9 mouse cellular contexts compared by ENCODE assay signal in the genomic region with DNA sequence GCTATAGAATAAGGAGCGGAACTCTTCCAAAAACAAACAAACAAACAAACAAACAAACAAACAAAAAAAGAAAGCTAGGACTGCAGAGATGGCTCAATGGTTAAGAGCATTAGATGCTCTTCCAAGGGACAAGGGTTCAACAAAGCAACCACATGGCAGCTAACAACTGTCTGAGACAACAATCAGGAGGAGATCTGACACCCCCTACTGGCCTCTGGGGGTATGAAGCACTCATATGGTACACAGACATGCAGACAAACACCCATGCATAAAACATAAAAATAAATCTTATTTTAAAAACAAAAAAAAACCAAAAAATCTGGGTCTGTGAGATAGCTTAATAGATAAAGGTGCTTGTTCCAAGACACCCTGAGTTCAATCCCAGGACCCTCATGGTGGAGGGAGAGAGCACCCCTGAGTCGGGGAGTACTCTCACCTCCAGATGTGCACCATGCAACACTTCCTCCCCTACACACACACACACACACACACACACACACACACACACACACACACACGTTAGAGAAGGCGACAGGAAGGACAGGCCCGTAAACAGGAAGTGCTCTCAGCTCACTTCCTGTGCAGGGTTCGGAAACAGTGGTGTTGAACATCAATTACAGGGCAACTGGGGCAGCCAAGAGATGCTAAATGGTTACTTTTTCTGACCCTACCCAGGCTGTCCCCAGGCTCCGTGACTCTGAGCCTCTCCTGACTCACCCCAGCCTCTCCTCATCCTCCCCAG. TPM values are rescaled to one million over a fixed set of nuclear protein-coding genes. Genes with fewer than 3 reads are reported as not detected.
DNase-seq lines count a peak whose midpoint lies in the region; ATAC-seq and TF ChIP-seq lines count a peak whose summit lies in the region.
"Had no signal": no experiment of that assay in that cellular context is flagged by ENCODE, and none has a peak within 500 bp of the region (broad histone marks: within the 10 kb centered on the region; RNA-seq: fewer than 3 reads in every experiment).

No protein-coding gene starts in this region.

- no peak overlapping the region for H3K4me3 ChIP-seq in layer of hippocampus, adult 2 months
- no peak overlapping the region for H3K4me3 ChIP-seq in stomach, postnatal 0 days (ENCODE audit: low read depth, low read length)
- H3K4me3 ChIP-seq: embryonic facial prominence, embryonic 12.5 days had no signal

- H3K4me2 ChIP-seq in stomach, postnatal 0 days (replicated peaks; ENCODE audit: low read depth): no peak overlapping the region
- H3K4me2 ChIP-seq: embryonic facial prominence, embryonic 12.5 days had no signal

- no peak for DNase-seq in layer of hippocampus, adult 2 months (ENCODE audit: low spot score in 2 of 2)
- no peak for DNase-seq in layer of hippocampus, postnatal 25 days (ENCODE audit: extremely low spot score in 1 of 2, low spot score in 1 of 2)
- DNase-seq in kidney, postnatal 36 days: peak; percentile 56 to 62
- no peak for DNase-seq in stomach, postnatal 0 days (ENCODE audit: low spot score)
- DNase-seq in ovary, postnatal 10 days (ENCODE audit: low spot score): no peak
- no peak for DNase-seq in heart, postnatal 4 days
- no peak for DNase-seq in c-Kit-positive CD71-positive TER-119-positive erythroid progenitor cells, embryonic 14.5 days (ENCODE audit: low spot score)

- peak; percentile 75 for ATAC-seq in activated CD4-positive, CD25-positive, alpha-beta regulatory T cell, adult 4 months
- no peak for ATAC-seq in stomach, postnatal 0 days (ENCODE audit: low FRiP score, low TSS enrichment)

- TF ChIP-seq EP300 in stomach, postnatal 0 days (optimal IDR thresholded peaks at IDR 0.05): no peak

- 87% methylated on average over 7 of the region's 7 CpGs for WGBS in stomach, postnatal 0 days

- peak overlapping the region; percentile 81 for H3K27ac ChIP-seq in layer of hippocampus, adult 2 months
- H3K27ac ChIP-seq in stomach, postnatal 0 days (replicated peaks): no peak overlapping the region

- H3K9ac ChIP-seq in stomach, postnatal 0 days (ENCODE audit: low read length): no peak overlapping the region
- H3K9ac ChIP-seq: embryonic facial prominence, embryonic 12.5 days had no signal

- H3K27me3 ChIP-seq in stomach, postnatal 0 days (ENCODE audit: control insufficient read depth, insufficient read depth, low read length): no peaks in the 10 kb centered on the region
- H3K27me3 ChIP-seq: embryonic facial prominence, embryonic 12.5 days had no signal

- H3K36me3 ChIP-seq in stomach, postnatal 0 days (ENCODE audit: control insufficient read depth, insufficient read depth, low read length): peaks cover 19% of the 10 kb centered on the region

- H3K4me1 ChIP-seq in stomach, postnatal 0 days (replicated peaks; ENCODE audit: control insufficient read depth, insufficient read depth): 0 out of 2 replicates have a peak, but pooled peaks cover 6% of the 10 kb centered on the region

- TF ChIP-seq CTCF in layer of hippocampus, adult 2 months (conservative IDR thresholded peaks at IDR 0.05): peak; percentile 63
- peak; percentile 36 for TF ChIP-seq CTCF in stomach, postnatal 0 days (IDR thresholded peaks at IDR 0.05; ENCODE audit: low read depth)

- no peaks in the 10 kb centered on the region for H3K9me3 ChIP-seq in stomach, postnatal 0 days (ENCODE audit: control insufficient read depth, low read length)
- H3K9me3 ChIP-seq: embryonic facial prominence, embryonic 12.5 days had no signal

RNA-seq across cellular contexts. Expression of a gene that starts 12.3 kb away (rescaled TPM):
- total RNA-seq in layer of hippocampus, adult 2 months (2021): 100 to 1,000 TPM; 187 to 201 TPM
- total RNA-seq in layer of hippocampus, postnatal 25 days (2021): 100 to 1,000 TPM; 247 to 262 TPM
- polyA plus RNA-seq in activated CD4-positive, CD25-positive, alpha-beta regulatory T cell, adult 4 months (2017; shearing (Covaris generic)): 1 to 10 TPM; 5.2 to 5.6 TPM
- polyA plus RNA-seq in stomach, postnatal 0 days (2015; fragmentation: Nextera tagmentation; extraction: Ambion mirVana): 8.5 and 9.6 TPM in 2 replicates
- 10 to 100 TPM; 83.0 to 90.4 TPM for total RNA-seq in heart, postnatal 4 days (2021)

RNA-seq across cellular contexts. Expression of a gene that starts 29.4 kb away (rescaled TPM):
- total RNA-seq in layer of hippocampus, adult 2 months (2021): 10 to 100 TPM; 23.9 to 24.8 TPM
- 10 to 100 TPM; 20.0 to 29.8 TPM for total RNA-seq in layer of hippocampus, postnatal 25 days (2021)
- polyA plus RNA-seq in activated CD4-positive, CD25-positive, alpha-beta regulatory T cell, adult 4 months (2017; shearing (Covaris generic)): 10 to 100 TPM; 33.9 to 35.5 TPM
- 11.1 and 11.4 TPM in 2 replicates for polyA plus RNA-seq in stomach, postnatal 0 days (2015; fragmentation: Nextera tagmentation; extraction: Ambion mirVana)
- total RNA-seq in heart, postnatal 4 days (2021): 10 to 100 TPM; 11.6 to 12.1 TPM

Comparison
In these comparisons a context has a peak if more than half of its experiments do, and no peak if none do; other contexts are left out.
1. DNase-seq: peak in kidney, postnatal 36 days (2 of 2); none in layer of hippocampus, adult 2 months (0 of 2), layer of hippocampus, postnatal 25 days (0 of 2), stomach, postnatal 0 days (single experiment), ovary, postnatal 10 days (single experiment), heart, postnatal 4 days (single experiment) and c-Kit-positive CD71-positive TER-119-positive erythroid progenitor cells, embryonic 14.5 days (single experiment).